Mouse (Mus musculus) spleen, adult 12 weeks (tissue): ENCODE measurements around the gene Cdc42bpa.
"Not testable (repeated sequence)": the region's sequence is repeated elsewhere in the genome, so short reads cannot be mapped to it uniquely, and the experiment has no call there.

Experiments
- DNase-seq: peaks from one replicate; pipeline ENCODE4 v3.0.0; 2022; ENCODE audit warnings: low spot score

The Cdc42bpa gene

GRCm38 (mm10) chr1:179960882-179961698, 818 bp downstream of the Cdc42bpa start:
- DNase-seq = no peak

GRCm38 (mm10) chr1:179961777-179962176, 1.5 kb downstream of the Cdc42bpa start:
- DNase-seq = no peak

- DNase-seq = no peak
Observed at GRCm38 (mm10) chr1:179969776-179970428, 9.6 kb downstream of the Cdc42bpa start.

GRCm38 (mm10) chr1:179975021-179975420, 14.7 kb downstream of the Cdc42bpa start:
- no peak for DNase-seq

- DNase-seq = no peak
Observed at GRCm38 (mm10) chr1:179975645-179976275, 15.5 kb downstream of the Cdc42bpa start.

GRCm38 (mm10) chr1:179977437-179977836, 17.2 kb downstream of the Cdc42bpa start:
- DNase-seq = no peak

GRCm38 (mm10) chr1:179978742-179979141, 18.5 kb downstream of the Cdc42bpa start:
- DNase-seq = no peak

GRCm38 (mm10) chr1:179981680-179982079, 21.4 kb downstream of the Cdc42bpa start:
- DNase-seq = no peak

GRCm38 (mm10) chr1:179982183-179982582, 21.9 kb downstream of the Cdc42bpa start:
- no peak for DNase-seq

GRCm38 (mm10) chr1:179982933-179983332, 22.7 kb downstream of the Cdc42bpa start:
- no peak for DNase-seq

- DNase-seq = no peak
Observed at GRCm38 (mm10) chr1:179984171-179984570, 23.9 kb downstream of the Cdc42bpa start.

GRCm38 (mm10) chr1:179991660-179992235, 31.5 kb downstream of the Cdc42bpa start:
- no peak for DNase-seq

- DNase-seq = no peak
Observed at GRCm38 (mm10) chr1:179992255-179992654, 32.0 kb downstream of the Cdc42bpa start.

GRCm38 (mm10) chr1:180008057-180008456, 47.8 kb downstream of the Cdc42bpa start:
- no peak for DNase-seq

GRCm38 (mm10) chr1:180013479-180013878, 53.2 kb downstream of the Cdc42bpa start:
- DNase-seq = no peak

- DNase-seq = no peak
Observed at GRCm38 (mm10) chr1:180018218-180018617, 57.9 kb downstream of the Cdc42bpa start.

- no peak for DNase-seq
Observed at GRCm38 (mm10) chr1:180021463-180022296, 61.4 kb downstream of the Cdc42bpa start.

GRCm38 (mm10) chr1:180023512-180023911, 63.2 kb downstream of the Cdc42bpa start:
- DNase-seq = no peak

- not testable (repeated sequence) for DNase-seq
Observed at GRCm38 (mm10) chr1:180029863-180030262, 69.6 kb downstream of the Cdc42bpa start.

- DNase-seq = no peak
Observed at GRCm38 (mm10) chr1:180030631-180031365, 70.5 kb downstream of the Cdc42bpa start.
